Mouse (Mus musculus) CH12.LX (cell line): ENCODE measurements at regions not wholly inside any gene's neighbourhood (a gene's known extent, or its start where the extent isn't known, plus 50 kb on each side); places are given as distances from the start of the nearest gene placed in this dataset.

Experiments used
- DNase-seq: peaks from one replicate; pipeline ENCODE4 v3.0.0-alpha.2; 2013; ENCODE audit errors: extremely low read depth
- H3K27ac ChIP-seq: 2 replicates; pipeline ENCODE4 v1.5.1; 2012; ENCODE audit warnings: low read depth, mild to moderate bottlenecking, control low read depth, moderate library complexity; ENCODE audit not compliant: insufficient read depth
- H3K27me3 ChIP-seq: replicated peaks from 2 replicates; pipeline ENCODE3; 2012; ENCODE audit warnings: inconsistent platforms
- H3K36me3 ChIP-seq, 2 experiments: replicated peaks in 1 of 2; 2 replicates each; pipeline versions ENCODE3 to v1.6.1; 2012; ENCODE audit warnings: inconsistent platforms in 1 of 2, low read length in 1 of 2, mild to moderate bottlenecking in 1 of 2, mixed read lengths in 1 of 2, moderate library complexity in 1 of 2; ENCODE audit not compliant: control insufficient read depth in 1 of 2, insufficient read depth in 1 of 2
- H3K4me1 ChIP-seq, 2 experiments: 2 replicates each; pipeline ENCODE4 v1.6.1; 2012; ENCODE audit warnings: inconsistent platforms in 1 of 2, moderate library complexity in 1 of 2; ENCODE audit not compliant: insufficient read depth in 2 of 2, control insufficient read depth in 1 of 2
- H3K4me2 ChIP-seq: 2 replicates; pipeline ENCODE4 v1.6.1; 2012; ENCODE audit warnings: low read depth, mild to moderate bottlenecking, control low read depth; ENCODE audit not compliant: poor library complexity, insufficient read depth, severe bottlenecking
- H3K4me3 ChIP-seq, 3 experiments: fragments of 150-350 bp in 1 of 3; sonication (generic) in 1 of 3; replicated peaks in 1 of 3; 2 replicates each; pipeline versions ENCODE3 to v1.5.1; 2011 to 2012; ENCODE audit warnings: low read depth in 2 of 3, low read length in 2 of 3, mild to moderate bottlenecking in 2 of 3, moderate library complexity in 2 of 3, control low read depth in 1 of 3, improper control_type of control experiment in 1 of 3, inconsistent platforms in 1 of 3, mixed read lengths in 1 of 3; ENCODE audit not compliant: poor library complexity in 1 of 3
- H3K79me2 ChIP-seq: replicated peaks from 2 replicates; pipeline ENCODE4 v1.6.1; 2012; ENCODE audit warnings: mild to moderate bottlenecking, moderate library complexity; ENCODE audit not compliant: control insufficient read depth, poor library complexity, insufficient read depth, severe bottlenecking; ENCODE audit errors: extremely low read depth
- H3K9ac ChIP-seq: 2 replicates; pipeline ENCODE4 v1.6.1; 2012; ENCODE audit warnings: low read depth, mild to moderate bottlenecking, control low read depth, moderate library complexity; ENCODE audit not compliant: insufficient read depth
- H3K9me3 ChIP-seq: replicated peaks from 2 replicates; pipeline ENCODE3; 2012; ENCODE audit warnings: low read length, inconsistent platforms, mixed read lengths
- BHLHE40 ChIP-seq: IDR thresholded peaks from 2 replicates; pipeline ENCODE4 v1.6.1; 2011; ENCODE audit warnings: mild to moderate bottlenecking, low read depth, low read length, improper control_type of control experiment
- CHD1 ChIP-seq: IDR thresholded peaks from 2 replicates; pipeline ENCODE4 v1.6.1; 2012; ENCODE audit warnings: low read depth, low read length, improper control_type of control experiment, inconsistent platforms
- CHD2 ChIP-seq: IDR thresholded peaks from 2 replicates; pipeline ENCODE4 v1.6.1; 2011; ENCODE audit warnings: low read length, improper control_type of control experiment
- ELF1 ChIP-seq: IDR thresholded peaks from 2 replicates; pipeline ENCODE4 v1.6.1; 2014; ENCODE audit warnings: low read depth, mild to moderate bottlenecking, inconsistent platforms, low read length, improper control_type of control experiment
- JUN ChIP-seq: IDR thresholded peaks from 2 replicates; pipeline ENCODE4 v1.6.1; 2011; ENCODE audit warnings: low read depth, mild to moderate bottlenecking, low read length, improper control_type of control experiment, moderate library complexity; ENCODE audit not compliant: insufficient read depth
- MAFK ChIP-seq: IDR thresholded peaks from 2 replicates; pipeline ENCODE4 v1.6.1; 2011; ENCODE audit warnings: low read length, improper control_type of control experiment; ENCODE audit not compliant: insufficient replicate concordance
- MAX ChIP-seq: IDR thresholded peaks from 2 replicates; pipeline ENCODE4 v1.6.1; 2011; ENCODE audit warnings: low read length, improper control_type of control experiment
- MEF2A ChIP-seq: IDR thresholded peaks from 2 replicates; pipeline ENCODE4 v1.6.1; 2014; ENCODE audit warnings: low read depth, mild to moderate bottlenecking, inconsistent platforms, low read length, improper control_type of control experiment, borderline replicate concordance
- MXI1 ChIP-seq: IDR thresholded peaks from 2 replicates; pipeline ENCODE4 v1.6.1; 2011; ENCODE audit warnings: mild to moderate bottlenecking, low read depth, low read length, improper control_type of control experiment
- MYC ChIP-seq: IDR thresholded peaks from 2 replicates; pipeline ENCODE4 v1.6.1; 2011; ENCODE audit warnings: low read depth, mild to moderate bottlenecking, improper control_type of control experiment, low read length
- NRF1 ChIP-seq: IDR thresholded peaks from 2 replicates; pipeline ENCODE4 v1.6.1; 2014; ENCODE audit warnings: low read depth, mild to moderate bottlenecking, inconsistent platforms, low read length, improper control_type of control experiment, moderate library complexity
- PAX5 ChIP-seq: IDR thresholded peaks from 2 replicates; pipeline ENCODE4 v1.6.1; 2012; ENCODE audit warnings: low read length, inconsistent platforms, mixed read lengths
- POLR2A ChIP-seq: IDR thresholded peaks from 2 replicates; pipeline ENCODE4 v1.6.1; 2011; ENCODE audit warnings: low read depth, mild to moderate bottlenecking, improper control_type of control experiment, low read length
- RCOR1 ChIP-seq: conservative IDR thresholded peaks from 2 replicates; pipeline ENCODE4 v1.6.1; 2012; ENCODE audit warnings: low read depth, mild to moderate bottlenecking, inconsistent platforms, low read length, improper control_type of control experiment
- SIN3A ChIP-seq: IDR thresholded peaks from 2 replicates; pipeline ENCODE4 v1.6.1; 2012; ENCODE audit warnings: low read length, improper control_type of control experiment, inconsistent platforms
- TBP ChIP-seq: conservative IDR thresholded peaks from 2 replicates; pipeline ENCODE4 v1.6.1; 2011; ENCODE audit warnings: low read depth, low read length, improper control_type of control experiment
- TCF12 ChIP-seq: IDR thresholded peaks from 2 replicates; pipeline ENCODE4 v1.6.1; 2014; ENCODE audit warnings: low read depth, mild to moderate bottlenecking, inconsistent platforms, low read length, improper control_type of control experiment
- UBTF ChIP-seq: IDR thresholded peaks from 2 replicates; pipeline ENCODE4 v1.6.1; 2012; ENCODE audit warnings: low read depth, mild to moderate bottlenecking, inconsistent platforms, low read length, improper control_type of control experiment, moderate library complexity
- USF2 ChIP-seq: conservative IDR thresholded peaks from 2 replicates; pipeline ENCODE4 v1.6.1; 2011; ENCODE audit warnings: low read depth, low read length, improper control_type of control experiment
- ZC3H11A ChIP-seq: IDR thresholded peaks from 2 replicates; pipeline ENCODE4 v1.6.1; 2012; ENCODE audit warnings: low read depth, mild to moderate bottlenecking, inconsistent platforms, low read length, improper control_type of control experiment
- ZKSCAN1 ChIP-seq: IDR thresholded peaks from 2 replicates; pipeline ENCODE4 v1.6.1; 2012; ENCODE audit warnings: low read depth, inconsistent platforms, low read length, improper control_type of control experiment, borderline replicate concordance
- dilution Hi-C: fragments of 300-500 bp; cut with MboI; formaldehyde crosslinking; loops from 2 replicates; pipeline ENCODE4 v1.14.3; 2020; ENCODE audit warnings: low sequenced_read_pairs; ENCODE audit not compliant: extremely low pct_unique_long_range_greater_than_20kb, extremely low pct_ligation_motif_present
- in situ Hi-C: fragments of 300-500 bp; cut with MboI; formaldehyde crosslinking; loops from 3 replicates; pipeline ENCODE4 v1.14.3; 2019; ENCODE audit warnings: low sequenced_read_pairs, low pct_ligation_motif_present, low pct_unique_long_range_greater_than_20kb, mixed read lengths

- TF ChIP-seq TCF12, result no peak
- TF ChIP-seq USF2, result no peak
- TF ChIP-seq RCOR1, result no peak
- no peak for TF ChIP-seq PAX5
- Histone ChIP-seq H3K9me3 (peaks cover 54% of the 10 kb centered on the region), H3K4me1 (no peaks in the 10 kb centered on the region), H3K79me2 (no peaks in the 10 kb centered on the region), H3K4me3 (no peak overlapping the region), H3K36me3 (no peaks in the 10 kb centered on the region), H3K27me3 (no peaks in the 10 kb centered on the region), H3K27ac (no peak overlapping the region), H3K9ac (no peak overlapping the region), H3K4me2 (no peak overlapping the region)
- in situ Hi-C loops, result no loop called here
- dilution Hi-C loops, result no loop called here
- DNase-seq, result no peak
Measured at GRCm38 (mm10) chr7:70539121-70539642, 172.6 kb upstream of the Nr2f2 start.

GRCm38 (mm10) chr7:70536046-70536445 is 169.5 kb upstream of the Nr2f2 start:
- DNase-seq, result no peak
- peaks cover 60% of the 10 kb centered on the region for H3K9me3 ChIP-seq
- H3K27me3 ChIP-seq, result no peaks in the 10 kb centered on the region
- H3K79me2 ChIP-seq, result no peaks in the 10 kb centered on the region
- no peak overlapping the region for H3K4me2 ChIP-seq
- no peak for TF ChIP-seq ZKSCAN1
- in situ Hi-C loops (no loop called here), dilution Hi-C loops (no loop called here)
- H3K36me3 ChIP-seq, result no peaks in the 10 kb centered on the region
- H3K4me1 ChIP-seq, result no peaks in the 10 kb centered on the region
- H3K27ac ChIP-seq, result no peak overlapping the region
- no peak overlapping the region for H3K9ac ChIP-seq
- H3K4me3 ChIP-seq, result no peak overlapping the region

DNA sequence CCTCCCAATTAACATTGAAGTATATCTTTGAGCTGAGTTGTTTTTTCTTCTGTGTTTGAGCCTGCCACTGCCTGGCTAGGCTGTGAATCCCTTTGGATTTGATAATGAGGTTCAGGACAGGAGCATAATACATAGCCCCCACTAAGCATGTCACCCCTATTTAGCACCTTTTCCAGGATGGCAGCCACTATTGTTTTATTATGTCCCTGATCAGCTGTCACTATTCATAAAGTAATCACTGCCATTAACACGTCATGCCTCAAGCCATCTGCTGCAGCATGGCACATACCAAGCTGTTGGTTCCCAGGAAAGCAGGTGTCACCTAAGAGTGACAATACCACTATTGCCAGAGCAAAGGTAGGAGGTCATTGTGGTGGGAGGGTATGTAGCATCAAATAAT is 167.0 kb upstream of the Nr2f2 start:
- Histone ChIP-seq H3K4me2 (no peak overlapping the region), H3K36me3 (no peaks in the 10 kb centered on the region), H3K9me3 (peaks cover 54% of the 10 kb centered on the region), H3K27me3 (no peaks in the 10 kb centered on the region), H3K27ac (no peak overlapping the region), H3K4me3 (no peak overlapping the region), H3K79me2 (no peaks in the 10 kb centered on the region), H3K4me1 (no peaks in the 10 kb centered on the region)
- dilution Hi-C loops, result no loop called here
- in situ Hi-C loops, result no loop called here
- DNase-seq, result no peak
- TF ChIP-seq ZC3H11A (no peak), ZKSCAN1 (no peak), SIN3A (no peak), JUN (no peak), ELF1 (no peak), BHLHE40 (no peak), POLR2A (no peak), NRF1 (no peak), TCF12 (no peak), TBP (no peak), MEF2A (no peak), CHD2 (no peak), CHD1 (no peak), MAFK (no peak), UBTF (no peak), MXI1 (no peak), MAX (no peak), MYC (no peak)
- TF ChIP-seq, all 38 proteins: peak for 0
- no peak overlapping the region for H3K9ac ChIP-seq
